Mouse (Mus musculus) olfactory bulb, adult 2 months (tissue): ENCODE data around the gene Gm13420. TPM values are rescaled to one million over a fixed set of nuclear protein-coding genes. Genes with fewer than 3 reads are reported as not detected.
"Not testable (repeated sequence)": the region's sequence is repeated elsewhere in the genome, so short reads cannot be mapped to it uniquely, and the experiment has no call there.

Experiments
- H3K27ac ChIP-seq: fragments of 200-500 bp; 2 replicates; pipeline ENCODE4 v1.5.1; 2012; ENCODE audit warnings: low read depth, low read length; ENCODE audit not compliant: insufficient read depth
- H3K4me1 ChIP-seq: fragments of 200-500 bp; 2 replicates; pipeline ENCODE4 v1.6.1; 2012; ENCODE audit warnings: low read length; ENCODE audit not compliant: control insufficient read depth, insufficient read depth
- H3K4me3 ChIP-seq: fragments of 200-500 bp; 2 replicates; pipeline ENCODE4 v1.5.1; 2012; ENCODE audit warnings: mild to moderate bottlenecking, low read depth, low read length, moderate library complexity; ENCODE audit not compliant: insufficient read depth
- CTCF ChIP-seq: fragments of 200-500 bp; IDR thresholded peaks from 2 replicates; pipeline ENCODE4 v1.5.1; 2012; ENCODE audit warnings: low read depth, mild to moderate bottlenecking, low read length, moderate library complexity; ENCODE audit not compliant: insufficient read depth
- POLR2A ChIP-seq: fragments of 200-500 bp; IDR thresholded peaks from 2 replicates; pipeline ENCODE4 v1.6.1; 2012; ENCODE audit warnings: mild to moderate bottlenecking, low read depth, low read length, moderate library complexity; ENCODE audit not compliant: insufficient read depth
- WGBS: fragments of 180-500 bp; shearing (Covaris S2); methylation state at CpG from one replicate; pipeline ENCODE4 v1.1.7; 2018; 5-methylcytosine and 5-hydroxymethylcytosine counted together
- polyA plus RNA-seq: library from polyadenylated mRNA; stranded (reverse); fragments of >200 nt; gene quantifications from 2 replicates; pipeline ENCODE4 v1.2.4, GENCODE M21; 2012; ENCODE audit warnings: low replicate concordance; ENCODE audit not compliant: missing spikeins, insufficient read depth, insufficient read length

Gene Gm13420
- polyA plus RNA-seq, 1 experiment = not detected

DNA sequence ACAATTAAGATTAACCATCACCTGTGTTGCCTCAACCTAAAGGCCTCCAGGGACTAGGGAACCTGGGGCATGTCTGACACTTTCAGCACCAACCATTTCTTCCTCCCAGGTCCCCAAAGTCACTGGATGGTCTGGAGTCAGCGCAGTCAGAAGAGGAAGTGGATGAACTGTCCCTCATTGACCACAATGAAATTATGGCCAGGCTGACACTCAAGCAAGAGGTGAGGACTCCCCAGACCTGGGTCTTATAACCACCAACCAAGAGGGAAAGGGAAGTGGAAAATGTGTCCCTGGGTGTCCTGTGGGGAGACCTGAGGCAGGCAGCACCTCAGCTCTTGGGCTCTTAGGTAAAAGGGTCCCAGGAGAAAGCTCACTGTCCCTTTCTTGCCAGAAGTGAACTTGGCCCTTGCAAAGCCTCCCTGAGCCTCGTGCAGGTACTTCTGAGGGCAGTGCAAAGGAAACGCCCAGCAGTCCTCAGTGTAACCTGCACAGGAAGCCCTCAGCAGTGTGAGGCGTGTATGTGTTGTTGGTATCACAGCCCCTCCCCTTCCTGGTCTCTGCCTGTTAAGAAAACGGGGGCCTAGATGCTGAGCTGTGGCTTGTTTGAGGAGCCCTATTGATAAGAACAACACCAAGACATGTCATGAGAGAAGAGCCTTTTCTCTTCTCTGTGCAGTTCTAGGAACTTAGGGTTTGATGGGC is 26.7 kb downstream of the Gm13420 start:
- H3K4me3 ChIP-seq = no peak overlapping the region
- 81% methylated on average over 5 of the region's 5 CpGs for WGBS
- H3K4me1 ChIP-seq = no peaks in the 10 kb centered on the region
- TF ChIP-seq CTCF (no peak), POLR2A (no peak)
- no peak overlapping the region for H3K27ac ChIP-seq

DNA sequence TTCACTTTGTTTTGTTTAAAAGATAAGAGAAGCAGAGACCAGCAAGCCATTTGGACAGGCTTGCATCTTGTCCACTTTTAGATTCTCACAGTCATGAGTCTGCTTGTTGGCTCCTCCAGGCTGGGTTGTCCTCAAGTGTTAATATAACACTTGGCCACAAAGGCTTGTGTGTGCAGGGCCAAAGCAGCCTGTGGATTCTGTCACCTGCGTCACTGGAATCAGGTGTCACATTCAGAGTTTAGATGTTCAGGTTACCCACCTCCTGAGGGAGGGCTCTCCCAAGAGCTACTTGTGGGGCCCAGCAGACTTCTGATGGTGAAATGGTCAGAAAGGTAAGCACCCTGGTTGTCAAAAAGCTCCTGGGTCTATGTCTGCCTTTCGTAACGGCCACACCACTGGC is 28.4 kb downstream of the Gm13420 start:
- Histone ChIP-seq H3K4me1 (no peaks in the 10 kb centered on the region), H3K27ac (no peak overlapping the region), H3K4me3 (no peak overlapping the region)
- WGBS = 96% methylated on average over 3 of the region's 3 CpGs
- TF ChIP-seq CTCF (no peak), POLR2A (no peak)

DNA sequence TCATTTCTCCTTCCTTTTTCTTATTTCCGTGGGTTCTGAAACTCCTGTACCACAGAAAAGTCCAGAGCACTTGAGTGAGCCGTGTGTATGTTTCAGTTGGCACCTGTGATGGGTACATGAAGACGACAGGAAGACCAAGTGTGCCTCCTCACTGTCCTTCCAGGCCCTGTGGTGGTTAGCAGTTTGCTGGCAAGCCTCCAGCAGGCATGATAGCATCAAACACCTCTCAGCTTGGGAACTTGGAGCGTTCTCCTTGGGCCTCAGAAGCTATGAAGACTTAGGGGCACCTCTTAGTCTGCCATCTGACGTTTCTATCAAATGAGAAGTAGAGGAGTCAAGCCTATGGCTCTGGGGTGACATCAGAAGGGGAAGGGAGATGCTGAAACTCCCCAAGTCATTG is 32.9 kb downstream of the Gm13420 start:
- Histone ChIP-seq H3K4me1 (no peaks in the 10 kb centered on the region), H3K4me3 (no peak overlapping the region), H3K27ac (no peak overlapping the region)
- TF ChIP-seq CTCF (no peak), POLR2A (no peak)
- 88% methylated on average over 5 of the region's 5 CpGs for WGBS

DNA sequence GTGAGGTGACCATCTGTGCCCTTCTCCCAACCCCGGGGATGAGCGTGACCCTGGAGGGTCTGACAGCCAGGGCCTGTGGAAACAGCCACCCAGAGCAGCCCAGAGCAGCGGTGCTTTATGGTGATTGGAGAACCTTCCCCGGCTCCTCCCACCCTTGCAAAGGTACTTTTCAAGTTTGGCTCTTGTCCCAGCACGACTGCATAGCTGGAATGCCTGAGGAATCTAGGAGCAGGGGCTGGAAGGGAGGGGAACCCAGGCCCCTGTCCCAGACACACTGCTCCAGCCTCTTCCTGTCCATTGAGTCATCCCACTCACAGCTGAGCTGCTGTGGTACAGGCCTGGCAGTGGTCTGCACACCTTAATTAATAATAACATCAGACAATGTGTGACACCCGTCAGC is 34.8 kb downstream of the Gm13420 start:
- WGBS = 33% methylated on average over 6 of the region's 6 CpGs
- H3K4me1 ChIP-seq = no peaks in the 10 kb centered on the region
- no peak overlapping the region for H3K4me3 ChIP-seq
- TF ChIP-seq POLR2A (no peak), CTCF (no peak)
- no peak overlapping the region for H3K27ac ChIP-seq

DNA sequence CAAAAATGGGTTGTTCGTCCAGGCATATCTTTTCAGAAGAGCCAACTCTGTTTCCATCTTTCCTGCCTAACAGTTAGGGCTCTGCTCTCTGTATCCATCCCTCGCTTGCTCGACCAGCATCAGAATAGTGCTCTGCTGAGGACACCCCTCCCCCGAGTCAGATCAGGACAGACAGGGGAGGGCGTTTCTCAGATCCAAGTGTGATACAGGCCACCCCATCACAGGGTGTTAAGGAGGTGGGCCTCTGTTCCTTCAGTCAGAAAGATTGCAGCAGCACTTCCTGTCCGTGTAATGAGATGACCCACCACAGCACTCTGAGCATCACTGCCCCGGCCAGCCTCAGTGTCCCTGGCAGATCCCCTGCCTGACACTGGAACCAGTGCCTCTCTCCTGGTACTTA is 35.3 kb downstream of the Gm13420 start:
- H3K4me1 ChIP-seq = no peaks in the 10 kb centered on the region
- no peak for TF ChIP-seq CTCF
- no peak for TF ChIP-seq POLR2A
- 48% methylated on average over 7 of the region's 7 CpGs for WGBS
- no peak overlapping the region for H3K27ac ChIP-seq
- H3K4me3 ChIP-seq = no peak overlapping the region

DNA sequence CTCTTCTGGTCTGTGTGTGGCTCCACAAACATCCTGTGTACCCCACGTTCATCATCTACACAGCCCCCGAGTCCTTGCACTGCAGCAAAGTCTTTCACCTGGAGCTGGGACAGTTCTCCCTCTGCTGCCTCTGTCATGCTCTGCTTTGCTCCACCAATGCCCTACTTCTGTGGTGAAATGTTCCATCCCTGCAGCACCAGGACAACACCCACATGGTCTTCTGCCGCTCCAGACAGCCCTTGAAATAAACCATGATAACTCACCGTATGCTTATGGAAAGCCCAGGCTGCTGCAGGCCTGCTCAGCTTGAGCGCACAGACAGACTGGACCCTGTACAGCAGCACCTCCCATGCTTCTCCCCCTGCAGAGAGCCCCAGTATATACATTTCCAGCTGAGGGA is 37.4 kb downstream of the Gm13420 start:
- Histone ChIP-seq H3K27ac (no peak overlapping the region), H3K4me3 (no peak overlapping the region), H3K4me1 (no peaks in the 10 kb centered on the region)
- WGBS = 92% methylated on average over 5 of the region's 5 CpGs
- TF ChIP-seq CTCF = no peak
- no peak for TF ChIP-seq POLR2A

DNA sequence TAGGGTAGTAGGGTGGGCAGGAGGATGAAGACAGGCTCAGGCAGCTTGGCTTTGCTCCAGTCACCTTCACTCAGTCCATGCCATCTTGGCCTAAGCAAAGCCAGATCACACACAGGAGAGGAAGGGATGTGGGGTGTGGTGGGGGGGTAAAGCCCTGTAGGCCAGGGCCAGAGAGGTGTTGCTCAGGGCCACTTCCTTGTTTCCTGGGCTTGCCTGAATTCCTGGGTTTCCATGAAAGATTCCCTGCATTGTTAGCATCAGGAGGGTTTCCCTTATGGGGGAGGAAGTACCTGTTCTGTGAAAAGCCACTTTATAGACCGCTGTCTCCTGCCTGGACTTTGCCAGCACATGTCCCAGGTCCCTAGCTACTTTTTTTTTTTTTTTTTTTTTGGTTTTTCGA is 38.0 kb downstream of the Gm13420 start:
- Histone ChIP-seq H3K4me3 (no peak overlapping the region), H3K27ac (no peak overlapping the region), H3K4me1 (no peaks in the 10 kb centered on the region)
- 81% methylated on average over 2 of the region's 2 CpGs for WGBS
- no peak for TF ChIP-seq CTCF
- no peak for TF ChIP-seq POLR2A

DNA sequence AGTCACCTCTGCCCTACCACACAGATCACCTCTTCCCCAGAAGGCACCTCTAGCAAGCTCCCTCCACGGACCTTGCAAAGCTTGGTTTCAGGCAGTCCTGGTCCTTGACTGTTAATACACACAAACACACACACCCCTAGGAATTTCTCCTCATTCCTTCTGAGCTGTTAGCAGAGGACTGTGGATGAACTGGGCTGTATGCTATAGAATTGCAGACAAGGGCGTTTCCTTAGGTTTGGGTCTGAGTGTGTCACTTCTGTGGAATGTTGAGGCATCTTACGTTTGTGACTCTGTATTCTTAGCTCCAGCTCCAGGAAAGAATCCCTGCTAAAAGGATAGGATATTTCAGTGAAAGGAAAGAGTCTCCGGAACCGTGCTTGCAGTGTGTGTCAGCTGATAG is 39.6 kb downstream of the Gm13420 start:
- no peak for TF ChIP-seq CTCF

DNA sequence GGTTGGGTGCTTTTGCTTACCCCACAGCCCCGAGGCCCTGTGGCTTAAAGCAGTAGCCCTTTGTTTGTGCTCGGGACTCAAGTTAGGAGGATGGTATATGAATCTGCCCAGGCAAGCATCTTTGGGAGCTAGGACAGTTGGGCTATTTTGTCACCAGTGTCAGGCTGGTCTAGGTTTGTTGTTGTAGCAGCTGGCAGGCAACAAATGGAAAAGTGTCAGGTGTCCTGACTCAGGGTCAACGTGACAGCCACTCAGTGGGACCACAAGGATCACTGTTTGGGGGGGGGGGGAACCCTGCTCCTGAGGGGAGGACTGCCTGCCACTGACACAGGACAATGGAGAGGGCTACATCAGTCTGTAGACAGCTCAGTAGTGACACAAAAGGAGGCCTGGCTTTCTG is 40.4 kb downstream of the Gm13420 start:
- Histone ChIP-seq H3K27ac (no peak overlapping the region), H3K4me1 (no peaks in the 10 kb centered on the region), H3K4me3 (no peak overlapping the region)
- WGBS = 84% methylated on average over 3 of the region's 3 CpGs
- TF ChIP-seq CTCF (no peak), POLR2A (no peak)

More for the DNA sequence above, 39.6 kb downstream of the Gm13420 start:
- 84% methylated on average over 5 of the region's 5 CpGs for WGBS
- Histone ChIP-seq H3K27ac (no peak overlapping the region), H3K4me3 (no peak overlapping the region), H3K4me1 (no peaks in the 10 kb centered on the region)

DNA sequence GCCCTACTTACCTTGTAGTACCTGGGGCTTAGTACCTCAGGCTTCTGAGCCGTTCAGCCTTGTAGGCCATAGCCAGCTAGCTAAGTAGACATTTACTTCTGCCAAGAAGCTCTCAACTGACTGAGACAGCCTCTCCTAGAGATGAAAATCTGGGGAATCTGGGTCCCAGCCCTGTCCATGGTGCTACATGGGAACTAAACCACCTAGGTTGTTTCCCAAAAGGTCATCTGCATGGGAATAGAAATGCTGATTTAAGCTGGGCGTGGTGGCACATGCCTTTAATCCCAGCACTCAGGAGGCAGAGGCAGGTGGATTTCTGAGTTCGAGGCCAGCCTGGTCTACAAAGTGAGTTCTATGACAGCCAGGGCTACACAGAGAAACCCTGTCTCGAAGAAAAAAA is 43.3 kb downstream of the Gm13420 start:
- H3K27ac ChIP-seq, H3K4me3 ChIP-seq, H3K4me1 ChIP-seq: not testable (repeated sequence)
- WGBS = 94% methylated on average over 4 of the region's 4 CpGs
